Mouse (Mus musculus): ENCODE data around the gene Ddhd1.

DNA sequence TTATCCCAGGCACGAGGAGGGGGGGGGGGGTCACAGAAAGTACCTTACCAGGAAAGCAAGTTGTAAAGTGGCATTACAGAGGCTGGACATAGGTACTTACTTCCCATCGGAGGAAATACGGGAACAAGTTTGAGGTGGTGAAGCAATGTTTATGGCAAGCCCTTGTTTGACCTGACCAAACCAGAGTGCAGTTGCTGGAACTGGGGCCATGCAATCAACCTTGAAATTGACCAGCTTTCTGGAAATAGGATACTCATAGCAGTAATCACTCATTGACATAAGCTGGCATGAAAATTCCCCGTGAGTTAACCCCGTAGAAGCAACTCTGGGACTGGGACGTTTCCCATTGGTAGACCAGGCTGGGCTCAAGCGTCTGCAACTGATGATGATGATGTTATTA is 113.0 kb downstream of the Ddhd1 start:
- TF ChIP-seq CTCF (IDR thresholded peaks at IDR 0.05; ENCODE audit: borderline replicate concordance, extremely low read depth, insufficient read depth, insufficient read length), result no peak
- no peak for TF ChIP-seq POLR2A (IDR thresholded peaks at IDR 0.05; ENCODE audit: borderline replicate concordance, extremely low read depth, insufficient read depth, insufficient read length, poor library complexity, severe bottlenecking)
